Comparison of ENCODE assay signal across 24 mouse cellular contexts in genomic region chr3:97349395-97349794, GRCm38 (mm10).
"Had no signal": no experiment of that assay in that cellular context is flagged by ENCODE, and none has a peak within 500 bp of the region (broad histone marks: within the 10 kb centered on the region; RNA-seq: fewer than 3 reads in every experiment).

No protein-coding gene starts in this region.

- H3K27me3 ChIP-seq: heart, embryonic 12.5 days; hindbrain, embryonic 13.5 days; hindbrain, embryonic 15.5 days; kidney, embryonic 15.5 days; limb, embryonic 13.5 days; limb, embryonic 15.5 days; liver, embryonic 12.5 days had no signal

- DNase-seq: forebrain, postnatal 0 days; gastrocnemius, postnatal 14 days; gastrocnemius, postnatal 36 days; heart, adult 18-20 months; heart, postnatal 14 days; heart, postnatal 36 days; kidney, adult 2 months; kidney, adult 9 months; kidney, postnatal 14 days; kidney, postnatal 36 days; layer of hippocampus, adult 9-11 months; layer of hippocampus, postnatal 36 days; left cerebral cortex, postnatal 4 days had no signal

- ATAC-seq: hindbrain, postnatal 0 days; liver, embryonic 12.5 days had no signal

- H3K4me1 ChIP-seq: heart, embryonic 10.5 days; heart, embryonic 12.5 days; hindbrain, embryonic 13.5 days; hindbrain, embryonic 15.5 days; kidney, embryonic 15.5 days; limb, embryonic 15.5 days; liver, embryonic 12.5 days had no signal

- H3K4me3 ChIP-seq: heart, embryonic 10.5 days; heart, embryonic 12.5 days; hindbrain, embryonic 13.5 days; hindbrain, embryonic 15.5 days; kidney, embryonic 15.5 days; limb, embryonic 13.5 days; limb, embryonic 15.5 days; liver, embryonic 12.5 days had no signal

- H3K36me3 ChIP-seq: heart, embryonic 10.5 days; heart, embryonic 12.5 days; hindbrain, embryonic 13.5 days; hindbrain, embryonic 15.5 days; kidney, embryonic 15.5 days; limb, embryonic 13.5 days; limb, embryonic 15.5 days; liver, embryonic 12.5 days had no signal

- H3K27ac ChIP-seq: heart, embryonic 10.5 days; hindbrain, embryonic 13.5 days; hindbrain, embryonic 15.5 days; hindbrain, postnatal 0 days; kidney, embryonic 15.5 days; kidney, postnatal 0 days; limb, embryonic 13.5 days; limb, embryonic 15.5 days; liver, embryonic 12.5 days; liver, embryonic 14.5 days had no signal

- H3K9me3 ChIP-seq: heart, embryonic 10.5 days; heart, embryonic 12.5 days; hindbrain, embryonic 13.5 days; hindbrain, embryonic 15.5 days; kidney, embryonic 15.5 days; limb, embryonic 13.5 days; limb, embryonic 15.5 days had no signal

- H3K9ac ChIP-seq: forebrain, postnatal 0 days; heart, embryonic 12.5 days; hindbrain, embryonic 13.5 days; hindbrain, embryonic 15.5 days; kidney, embryonic 15.5 days; limb, embryonic 13.5 days; limb, embryonic 15.5 days; liver, embryonic 12.5 days; liver, embryonic 14.5 days had no signal

- H3K4me2 ChIP-seq: heart, embryonic 12.5 days; hindbrain, embryonic 13.5 days; hindbrain, embryonic 15.5 days; kidney, embryonic 15.5 days; limb, embryonic 13.5 days; limb, embryonic 15.5 days; liver, embryonic 12.5 days had no signal
